Mouse (Mus musculus): ENCODE data around the gene Slc6a5. TPM values are rescaled to one million over a fixed set of nuclear protein-coding genes. Genes with fewer than 3 reads are reported as not detected.
"Not testable (repeated sequence)": the region's sequence is repeated elsewhere in the genome, so short reads cannot be mapped to it uniquely, and the experiment has no call there.

The Slc6a5 gene
- polyA plus RNA-seq, 1 experiment from 2014 or later = not detected

DNA sequence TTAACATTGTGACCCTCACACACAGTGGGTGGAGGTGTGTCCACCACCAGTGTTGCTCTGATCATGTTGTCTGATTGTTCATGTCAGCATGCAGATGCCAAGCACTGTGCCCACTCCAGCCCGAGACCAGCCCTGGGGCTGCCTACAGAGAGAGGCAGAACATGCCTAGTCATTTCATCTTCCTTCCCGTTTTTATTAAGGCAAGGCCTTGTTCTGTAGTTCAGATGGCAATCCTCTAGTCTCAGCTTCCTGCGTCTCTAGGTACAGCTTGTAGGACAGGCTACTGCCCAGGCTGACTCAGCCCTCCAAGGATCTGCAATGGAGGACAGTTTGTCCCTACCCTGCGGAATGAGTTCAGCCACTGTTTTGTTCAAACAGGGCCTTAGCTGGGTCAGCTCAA, 13.0 kb downstream of the Slc6a5 start:
- no peak overlapping the region for H3K27ac ChIP-seq (ENCODE audit: low read length)
- H3K4me1 ChIP-seq (ENCODE audit: control insufficient read depth, insufficient read depth, low read length) = no peaks in the 10 kb centered on the region
- H3K27me3 ChIP-seq (ENCODE audit: control insufficient read depth, insufficient read depth, low read length) = peaks cover 12% of the 10 kb centered on the region
- H3K4me2 ChIP-seq (ENCODE audit: low read depth, low read length) = peak overlapping the region; percentile 45
- H3K9me3 ChIP-seq (replicated peaks; ENCODE audit: control insufficient read depth, low read length) = peaks cover 3% of the 10 kb centered on the region; the same call in 1 of the 2 replicates
- no peaks in the 10 kb centered on the region for H3K36me3 ChIP-seq (ENCODE audit: control insufficient read depth, insufficient read depth)
- 41% methylated on average over 4 of the region's 4 CpGs for WGBS
- no peak overlapping the region for H3K9ac ChIP-seq (ENCODE audit: low read length)
- H3K4me3 ChIP-seq (ENCODE audit: low read length) = no peak overlapping the region
- peak; percentile 18; the same call in 1 of the 2 replicates for ATAC-seq (replicated peaks; ENCODE audit: extremely low read depth, insufficient read depth, low FRiP score)

DNA sequence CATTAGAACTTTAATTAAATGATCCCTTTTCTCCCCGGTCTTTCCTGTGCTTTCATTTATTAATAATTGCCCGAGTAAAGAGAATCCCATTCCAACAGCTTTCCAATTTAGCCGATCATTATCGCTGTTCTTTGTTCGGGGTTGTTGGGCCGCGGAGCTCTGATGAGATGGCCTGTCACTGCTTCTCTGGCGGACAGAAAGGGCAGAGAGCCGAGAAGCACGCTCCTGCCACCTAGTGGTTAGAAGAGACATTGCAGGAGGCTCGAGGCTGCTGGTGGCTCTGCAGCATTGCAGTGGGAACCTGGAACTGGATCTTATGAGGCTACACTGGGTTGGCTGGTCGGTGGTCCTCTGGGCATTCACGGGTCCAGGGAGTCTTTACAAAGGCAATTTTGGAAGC, 13.4 kb downstream of the Slc6a5 start:
- no peak overlapping the region; the same call in 1 of the 2 replicates for H3K4me3 ChIP-seq (ENCODE audit: low read length)
- no peaks in the 10 kb centered on the region for H3K36me3 ChIP-seq (ENCODE audit: control insufficient read depth, insufficient read depth)
- H3K4me1 ChIP-seq (ENCODE audit: control insufficient read depth, insufficient read depth, low read length) = no peaks in the 10 kb centered on the region
- peak overlapping the region; percentile 45 for H3K4me2 ChIP-seq (ENCODE audit: low read depth, low read length)
- peaks cover 3% of the 10 kb centered on the region; the same call in 1 of the 2 replicates for H3K9me3 ChIP-seq (replicated peaks; ENCODE audit: control insufficient read depth, low read length)
- peaks cover 8% of the 10 kb centered on the region for H3K27me3 ChIP-seq (ENCODE audit: control insufficient read depth, insufficient read depth, low read length)
- no peak overlapping the region for H3K9ac ChIP-seq (ENCODE audit: low read length)
- ATAC-seq (replicated peaks; ENCODE audit: extremely low read depth, insufficient read depth, low FRiP score) = no peak; the same call in 1 of the 2 replicates
- no peak overlapping the region for H3K27ac ChIP-seq (ENCODE audit: low read length)
- WGBS = under 1% methylated on average over 13 of the region's 13 CpGs

DNA sequence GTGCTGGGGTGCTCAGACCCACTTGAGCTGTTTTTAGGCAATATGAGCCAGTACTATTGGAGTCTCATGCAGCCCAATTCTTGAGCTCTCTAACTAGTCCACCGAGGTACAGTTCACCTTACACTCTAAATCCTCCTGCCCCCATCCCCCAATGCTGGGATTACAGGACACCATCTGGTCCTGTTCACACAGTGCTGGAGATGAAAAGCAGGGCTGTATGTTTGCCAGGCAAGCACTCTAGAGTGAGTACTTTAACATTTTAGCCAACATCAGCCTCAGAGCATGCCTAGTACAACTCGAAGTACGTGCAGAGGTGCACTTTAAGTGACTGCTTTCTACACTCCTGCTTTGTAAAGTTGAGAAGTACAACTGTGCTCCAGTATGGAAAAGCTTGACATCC, 18.6 kb downstream of the Slc6a5 start:
- ATAC-seq (replicated peaks; ENCODE audit: extremely low read depth, insufficient read depth, low FRiP score) = no peak
- no peaks in the 10 kb centered on the region; the same call in 1 of the 2 replicates for H3K27me3 ChIP-seq (ENCODE audit: control insufficient read depth, insufficient read depth, low read length)
- H3K4me2 ChIP-seq (ENCODE audit: low read depth, low read length) = no peak overlapping the region
- H3K4me1 ChIP-seq (ENCODE audit: control insufficient read depth, insufficient read depth, low read length) = no peaks in the 10 kb centered on the region
- H3K9ac ChIP-seq (ENCODE audit: low read length) = no peak overlapping the region
- no peaks in the 10 kb centered on the region for H3K36me3 ChIP-seq (ENCODE audit: control insufficient read depth, insufficient read depth)
- whole genome bisulfite sequencing = 60% methylated on average over 3 of the region's 3 CpGs
- no peak overlapping the region for H3K27ac ChIP-seq (ENCODE audit: low read length)
- no peaks in the 10 kb centered on the region for H3K9me3 ChIP-seq (replicated peaks; ENCODE audit: control insufficient read depth, low read length)
- no peak overlapping the region for H3K4me3 ChIP-seq (ENCODE audit: low read length)

DNA sequence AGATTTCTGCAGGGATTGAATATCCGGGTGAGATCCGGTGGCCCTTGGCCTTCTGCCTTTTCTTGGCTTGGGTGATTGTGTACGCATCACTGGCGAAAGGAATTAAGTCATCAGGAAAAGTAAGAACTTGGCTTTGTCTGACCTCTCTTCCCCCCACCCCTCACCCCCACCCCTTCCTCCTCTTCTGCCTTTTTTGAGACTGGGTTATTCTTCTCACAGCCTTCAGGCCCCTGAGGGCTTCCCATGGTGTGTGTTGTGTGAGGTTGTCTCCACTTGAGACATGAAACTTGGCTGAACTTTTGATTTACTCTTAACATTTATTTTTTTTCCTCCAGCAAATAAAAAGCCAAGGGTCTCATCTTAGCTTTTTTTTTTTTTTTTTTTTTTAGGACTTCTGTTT, 20.1 kb downstream of the Slc6a5 start:
- ATAC-seq (replicated peaks; ENCODE audit: extremely low read depth, insufficient read depth, low FRiP score) = no peak
- Histone ChIP-seq H3K4me2 (ENCODE audit: low read depth, low read length) (no peak overlapping the region), H3K36me3 (ENCODE audit: control insufficient read depth, insufficient read depth) (no peaks in the 10 kb centered on the region), H3K4me3 (ENCODE audit: low read length) (no peak overlapping the region), H3K27ac (ENCODE audit: low read length) (no peak overlapping the region), H3K9ac (ENCODE audit: low read length) (no peak overlapping the region), H3K27me3 (ENCODE audit: control insufficient read depth, insufficient read depth, low read length) (no peaks in the 10 kb centered on the region; the same call in 1 of the 2 replicates), H3K4me1 (ENCODE audit: control insufficient read depth, insufficient read depth, low read length) (no peaks in the 10 kb centered on the region), H3K9me3 (replicated peaks; ENCODE audit: control insufficient read depth, low read length) (no peaks in the 10 kb centered on the region)
- 79% methylated on average over 4 of the region's 4 CpGs for WGBS

DNA sequence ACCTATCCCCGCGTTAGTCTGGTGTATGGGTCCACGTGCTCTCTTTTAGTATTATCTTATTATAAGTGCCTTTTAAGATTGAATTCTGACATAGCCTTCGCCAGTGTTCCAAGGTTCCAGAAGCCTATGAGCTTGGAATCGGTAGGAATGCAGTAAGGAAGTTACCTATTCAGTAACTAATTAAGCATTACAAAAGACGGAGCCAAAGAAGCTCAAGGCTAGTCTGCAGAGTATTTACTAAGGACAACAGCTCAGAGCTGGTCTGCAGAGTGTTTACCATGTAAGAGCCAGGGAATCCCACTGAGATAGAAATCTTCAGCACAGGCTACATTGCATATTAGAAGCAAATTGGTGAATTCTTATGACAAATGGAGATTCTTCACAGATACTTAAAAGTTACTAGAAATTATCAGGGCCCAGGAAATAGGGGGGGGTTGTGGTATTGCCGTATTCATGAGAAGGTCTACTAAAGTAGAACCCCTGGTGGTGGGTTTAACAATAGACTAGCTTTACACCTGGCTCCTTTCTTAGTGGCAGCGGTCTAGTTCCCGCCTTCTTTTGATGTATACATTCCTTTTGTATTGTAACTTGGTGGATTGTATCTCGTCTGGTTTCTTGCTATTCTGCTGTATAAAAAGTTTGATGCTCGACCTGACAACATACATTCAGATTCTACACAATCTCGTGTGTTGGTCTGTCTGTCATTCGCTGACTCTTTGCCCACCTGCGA, 23.6 kb downstream of the Slc6a5 start:
- not testable (repeated sequence) for H3K4me2 ChIP-seq (ENCODE audit: low read depth, low read length); H3K4me1 ChIP-seq (ENCODE audit: control insufficient read depth, insufficient read depth, low read length); H3K27ac ChIP-seq (ENCODE audit: low read length); H3K4me3 ChIP-seq (ENCODE audit: low read length); H3K36me3 ChIP-seq (ENCODE audit: control insufficient read depth, insufficient read depth); H3K27me3 ChIP-seq (ENCODE audit: control insufficient read depth, insufficient read depth, low read length); H3K9ac ChIP-seq (ENCODE audit: low read length); H3K9me3 ChIP-seq (replicated peaks; ENCODE audit: control insufficient read depth, low read length); ATAC-seq (replicated peaks; ENCODE audit: extremely low read depth, insufficient read depth, low FRiP score)
- 81% methylated on average over 14 of the region's 14 CpGs for WGBS

DNA sequence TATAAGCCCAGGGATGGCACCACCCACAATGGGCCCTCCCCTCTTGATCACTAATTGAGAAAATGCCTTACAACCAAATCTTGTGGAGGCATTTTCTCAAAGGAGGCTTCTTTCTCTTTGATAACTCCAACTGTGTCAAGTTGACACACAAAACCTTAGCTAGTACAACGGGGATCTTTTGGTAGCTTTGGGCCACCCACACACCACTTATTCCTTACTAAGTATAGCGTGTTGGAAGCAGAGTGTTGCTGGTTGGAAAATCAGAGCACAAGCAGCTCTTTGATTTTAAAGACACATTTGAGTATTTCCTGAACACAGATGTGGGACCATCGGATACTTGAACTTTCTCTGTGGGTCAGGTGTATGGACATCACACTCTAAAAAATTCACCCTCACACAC, 26.9 kb downstream of the Slc6a5 start:
- Histone ChIP-seq H3K9ac (ENCODE audit: low read length) (no peak overlapping the region), H3K9me3 (replicated peaks; ENCODE audit: control insufficient read depth, low read length) (no peaks in the 10 kb centered on the region), H3K36me3 (ENCODE audit: control insufficient read depth, insufficient read depth) (no peaks in the 10 kb centered on the region), H3K27ac (ENCODE audit: low read length) (no peak overlapping the region), H3K4me3 (ENCODE audit: low read length) (no peak overlapping the region), H3K4me1 (ENCODE audit: control insufficient read depth, insufficient read depth, low read length) (no peaks in the 10 kb centered on the region), H3K4me2 (ENCODE audit: low read depth, low read length) (no peak overlapping the region), H3K27me3 (ENCODE audit: control insufficient read depth, insufficient read depth, low read length) (no peaks in the 10 kb centered on the region)
- WGBS = 78% methylated on average over 3 of the region's 3 CpGs
- no peak for ATAC-seq (replicated peaks; ENCODE audit: extremely low read depth, insufficient read depth, low FRiP score)

DNA sequence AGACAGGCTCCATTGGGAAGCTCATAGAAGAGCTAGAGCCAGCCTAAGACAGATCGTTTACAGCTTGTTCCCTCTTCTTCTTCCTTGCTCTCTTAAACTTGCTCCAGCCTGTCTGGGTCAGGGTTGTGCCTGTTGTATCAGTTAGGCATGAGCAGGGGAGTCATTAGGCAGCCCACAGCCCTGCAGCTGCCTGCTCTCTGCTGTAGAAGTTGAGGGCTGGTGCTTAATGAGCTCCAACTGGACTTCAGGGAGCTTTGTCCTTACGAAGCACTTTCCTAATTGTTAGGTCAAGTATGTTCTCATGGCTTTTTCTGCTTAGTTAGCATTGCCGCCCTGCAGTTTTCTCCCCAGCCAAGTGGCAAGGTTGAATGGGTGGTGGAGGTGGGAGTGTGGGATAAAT, 32.1 kb downstream of the Slc6a5 start:
- H3K27ac ChIP-seq (ENCODE audit: low read length) = no peak overlapping the region
- H3K4me2 ChIP-seq (ENCODE audit: low read depth, low read length) = no peak overlapping the region
- no peaks in the 10 kb centered on the region for H3K9me3 ChIP-seq (replicated peaks; ENCODE audit: control insufficient read depth, low read length)
- no peaks in the 10 kb centered on the region for H3K4me1 ChIP-seq (ENCODE audit: control insufficient read depth, insufficient read depth, low read length)
- WGBS = 68% methylated on average over 3 of the region's 3 CpGs
- no peak for ATAC-seq (replicated peaks; ENCODE audit: extremely low read depth, insufficient read depth, low FRiP score)
- no peaks in the 10 kb centered on the region for H3K36me3 ChIP-seq (ENCODE audit: control insufficient read depth, insufficient read depth)
- H3K9ac ChIP-seq (ENCODE audit: low read length) = no peak overlapping the region
- H3K4me3 ChIP-seq (ENCODE audit: low read length) = no peak overlapping the region
- H3K27me3 ChIP-seq (ENCODE audit: control insufficient read depth, insufficient read depth, low read length) = no peaks in the 10 kb centered on the region

DNA sequence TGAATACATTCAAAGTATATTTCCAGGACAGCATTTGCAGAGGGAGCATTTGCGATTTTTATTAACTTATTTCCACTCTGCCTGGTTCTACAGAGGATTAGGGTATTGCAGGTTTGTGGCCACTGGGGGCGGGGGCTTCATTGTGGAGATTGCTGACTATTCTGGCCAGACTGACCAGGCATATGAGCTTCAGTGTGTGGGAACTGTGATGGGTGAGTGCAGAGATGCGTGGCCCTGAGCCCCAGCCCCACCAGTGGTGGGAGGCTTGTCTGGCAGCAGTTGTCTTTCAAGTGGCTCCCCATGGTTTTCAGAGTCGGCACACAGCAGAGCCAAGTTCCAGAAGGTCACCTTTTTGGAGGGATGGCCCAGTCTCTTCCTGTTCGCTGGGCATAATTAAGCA, 32.5 kb downstream of the Slc6a5 start:
- Histone ChIP-seq H3K36me3 (ENCODE audit: control insufficient read depth, insufficient read depth) (no peaks in the 10 kb centered on the region), H3K4me1 (ENCODE audit: control insufficient read depth, insufficient read depth, low read length) (no peaks in the 10 kb centered on the region), H3K9me3 (replicated peaks; ENCODE audit: control insufficient read depth, low read length) (no peaks in the 10 kb centered on the region), H3K9ac (ENCODE audit: low read length) (no peak overlapping the region), H3K27me3 (ENCODE audit: control insufficient read depth, insufficient read depth, low read length) (no peaks in the 10 kb centered on the region), H3K4me3 (ENCODE audit: low read length) (no peak overlapping the region), H3K27ac (ENCODE audit: low read length) (no peak overlapping the region), H3K4me2 (ENCODE audit: low read depth, low read length) (no peak overlapping the region)
- no peak for ATAC-seq (replicated peaks; ENCODE audit: extremely low read depth, insufficient read depth, low FRiP score)
- WGBS = 56% methylated on average over 5 of the region's 5 CpGs

DNA sequence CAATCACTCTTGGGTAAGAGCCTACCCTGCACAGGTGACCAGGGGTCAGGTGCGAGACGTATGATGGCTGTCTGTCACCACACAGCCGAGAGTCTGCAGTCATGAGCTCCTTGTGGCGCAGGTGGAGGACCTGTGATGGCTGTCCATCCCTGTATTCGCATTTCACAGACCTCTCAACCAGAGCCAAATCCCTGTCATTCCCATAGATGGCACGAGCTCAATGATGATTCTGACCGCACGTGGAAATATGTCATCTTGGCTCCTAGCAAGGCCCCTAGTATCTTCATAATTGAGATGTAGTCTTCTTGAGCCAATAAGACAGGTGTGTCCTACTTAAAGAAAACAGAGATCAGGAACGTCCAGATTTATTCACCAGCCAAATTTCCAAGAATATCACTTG, 36.7 kb downstream of the Slc6a5 start:
- H3K9me3 ChIP-seq (replicated peaks; ENCODE audit: control insufficient read depth, low read length) = no peaks in the 10 kb centered on the region
- no peaks in the 10 kb centered on the region for H3K4me1 ChIP-seq (ENCODE audit: control insufficient read depth, insufficient read depth, low read length)
- H3K27ac ChIP-seq (ENCODE audit: low read length) = no peak overlapping the region
- H3K27me3 ChIP-seq (ENCODE audit: control insufficient read depth, insufficient read depth, low read length) = no peaks in the 10 kb centered on the region
- H3K36me3 ChIP-seq (ENCODE audit: control insufficient read depth, insufficient read depth) = no peaks in the 10 kb centered on the region
- 82% methylated on average over 9 of the region's 9 CpGs for WGBS
- H3K4me3 ChIP-seq (ENCODE audit: low read length) = no peak overlapping the region
- H3K4me2 ChIP-seq (ENCODE audit: low read depth, low read length) = no peak overlapping the region
- no peak overlapping the region for H3K9ac ChIP-seq (ENCODE audit: low read length)
- ATAC-seq (replicated peaks; ENCODE audit: extremely low read depth, insufficient read depth, low FRiP score) = no peak

Data from heart, embryonic 16.5 days (tissue).